Mouse (Mus musculus): Measurements from ENCODE around the gene Arl6ip6.

- TF ChIP-seq ELF1 (IDR thresholded peaks at IDR 0.05; ENCODE audit: low read depth, low read length) (no peak), JUND (IDR thresholded peaks at IDR 0.05; ENCODE audit: low read depth, low read length) (no peak), TBP (IDR thresholded peaks at IDR 0.05; ENCODE audit: low read depth, low read length) (no peak), RCOR1 (IDR thresholded peaks at IDR 0.05; ENCODE audit: low read depth, low read length) (no peak), EP300 (IDR thresholded peaks at IDR 0.05; ENCODE audit: low read depth in 1 of 2, low read length in 2 of 2) (no peak; a peak in 1 of 4 replicates), RAD21 (IDR thresholded peaks at IDR 0.05; ENCODE audit: low read depth, low read length) (no peak)
These were observed 7.7 kb downstream of the Arl6ip6 start for GRCm38 (mm10) chr2:53199203-53199602.

Measured in MEL (cell line).